Mouse (Mus musculus) urinary bladder, postnatal 10 days (tissue): ENCODE measurements around the gene 2210016L21Rik.

Experiments used
- DNase-seq: peaks from one replicate; pipeline ENCODE4 v3.0.0; 2022; ENCODE audit warnings: low spot score

The 2210016L21Rik gene

GRCm38 (mm10) chr5:114945072-114945471 lies 3.1 kb downstream of the 2210016L21Rik start:
- DNase-seq = no peak

GRCm38 (mm10) chr5:114948891-114949290 lies 6.9 kb downstream of the 2210016L21Rik start:
- no peak for DNase-seq

DNA sequence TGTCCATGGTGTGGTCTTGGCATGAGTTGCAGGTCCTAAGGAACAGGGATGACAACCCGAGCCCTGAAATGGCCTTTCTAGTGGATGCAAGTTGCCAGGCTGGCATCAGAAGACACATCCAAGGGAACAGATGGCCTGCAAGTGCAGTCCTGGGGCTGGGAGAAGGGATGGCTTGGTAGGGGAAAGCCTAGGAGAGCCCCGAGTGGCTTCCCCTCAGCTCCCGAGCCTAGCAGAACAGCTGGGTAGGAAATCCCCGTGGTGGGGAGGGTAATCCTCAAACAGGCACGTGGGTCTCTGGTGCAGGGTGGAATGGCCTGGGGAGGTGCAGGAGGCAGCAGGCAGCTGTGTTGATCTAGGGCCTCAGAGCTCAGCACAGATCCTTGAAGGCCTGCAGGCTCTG lies 7.4 kb downstream of the 2210016L21Rik start:
- DNase-seq = no peak

GRCm38 (mm10) chr5:114949812-114950211 lies 7.9 kb downstream of the 2210016L21Rik start:
- no peak for DNase-seq

DNA sequence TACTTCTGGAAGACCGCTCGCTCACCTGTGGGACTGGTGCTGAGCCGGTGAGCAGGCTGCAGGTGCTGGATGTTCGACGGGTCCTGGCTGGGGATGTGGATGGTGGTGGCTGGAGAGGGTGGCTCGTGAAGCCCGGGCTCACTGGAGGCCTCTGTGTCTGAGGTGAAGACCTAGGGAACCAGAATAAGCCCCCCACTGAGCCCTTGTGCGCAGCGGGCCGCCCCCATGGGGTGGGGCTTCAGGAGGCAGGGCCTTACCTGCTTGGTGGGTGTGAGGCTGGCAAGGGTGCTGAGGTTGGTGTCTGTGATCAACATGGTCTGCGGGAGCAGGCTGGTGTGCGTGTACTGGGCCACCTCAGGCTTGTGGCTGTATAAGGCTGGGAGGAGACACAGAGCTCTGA lies 8.7 kb downstream of the 2210016L21Rik start:
- DNase-seq = no peak

DNA sequence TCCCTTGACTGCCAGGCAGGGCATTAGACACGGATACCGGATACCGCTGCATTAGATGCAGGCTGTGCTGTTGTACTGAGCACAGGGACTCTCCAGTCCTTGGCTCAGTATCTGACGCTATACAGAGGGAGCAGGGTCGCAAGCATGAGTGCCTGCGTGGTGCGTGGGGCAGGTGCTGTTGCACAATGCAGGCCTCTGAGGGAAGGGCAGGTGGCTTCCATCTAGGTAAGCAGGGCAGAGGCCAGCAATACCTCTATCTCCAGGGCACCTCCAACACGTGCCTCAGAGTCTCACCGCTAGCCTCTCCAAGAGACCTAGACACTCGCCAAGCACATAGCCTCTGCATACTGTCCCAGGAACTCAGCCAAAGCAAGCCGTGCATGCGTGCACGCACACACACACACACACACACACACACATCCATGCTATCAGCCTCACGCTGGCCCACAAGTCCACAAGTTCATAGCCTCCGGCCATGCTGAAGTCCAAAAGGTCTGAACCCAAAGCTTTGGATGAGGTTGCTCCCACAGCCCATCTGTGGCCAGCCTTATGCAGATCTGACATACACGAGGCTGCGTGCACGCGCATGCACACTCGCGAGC lies 9.4 kb downstream of the 2210016L21Rik start:
- no peak for DNase-seq

DNA sequence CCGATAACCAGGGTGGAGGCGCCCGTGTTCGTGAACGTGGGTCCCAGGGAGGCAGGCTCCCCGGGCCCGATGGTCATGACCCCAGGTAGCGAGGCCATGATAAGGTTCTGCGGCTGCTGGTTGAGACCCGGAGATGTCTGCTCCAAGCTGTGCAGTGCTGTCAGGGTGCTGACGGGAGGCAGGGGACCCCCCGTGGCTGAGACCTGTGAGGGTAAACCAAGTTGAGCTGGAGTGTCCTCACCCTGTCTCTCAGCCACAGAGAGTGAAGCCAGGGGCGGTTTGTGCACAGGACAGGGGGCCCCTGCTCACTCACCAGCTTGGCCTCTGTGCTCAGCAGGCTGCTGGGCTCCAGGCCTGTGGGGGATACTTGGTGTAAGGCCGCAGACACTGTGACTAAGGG lies 11.4 kb downstream of the 2210016L21Rik start:
- DNase-seq = no peak

DNA sequence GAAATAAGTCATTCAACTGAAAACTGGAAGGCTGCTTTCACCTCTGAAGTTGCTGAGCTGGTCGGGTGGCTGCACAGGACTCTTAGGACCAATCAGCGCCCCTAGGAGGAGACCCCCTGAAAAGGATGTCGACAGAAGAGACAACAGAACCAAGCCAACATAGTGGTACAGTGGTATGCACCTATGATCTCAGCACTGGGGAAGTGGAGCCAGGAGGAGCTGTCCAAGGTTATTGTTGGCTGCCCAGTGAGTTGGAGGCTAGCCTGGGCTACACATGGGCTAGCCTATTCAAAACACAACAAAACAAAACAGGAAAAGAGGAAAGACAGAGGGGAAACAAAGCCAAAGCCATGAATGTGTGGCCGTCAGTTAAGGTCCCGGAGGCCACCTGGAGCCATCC lies 16.1 kb downstream of the 2210016L21Rik start:
- no peak for DNase-seq

- no peak for DNase-seq
Observed at GRCm38 (mm10) chr5:114961590-114962360, 19.8 kb downstream of the 2210016L21Rik start.

GRCm38 (mm10) chr5:114964315-114964966 lies 22.5 kb downstream of the 2210016L21Rik start:
- no peak for DNase-seq

GRCm38 (mm10) chr5:114964967-114965898 lies 23.3 kb downstream of the 2210016L21Rik start:
- DNase-seq = no peak

- no peak for DNase-seq
Observed at GRCm38 (mm10) chr5:114967523-114968268, 25.7 kb downstream of the 2210016L21Rik start.

- no peak for DNase-seq
Observed at GRCm38 (mm10) chr5:114968651-114969050, 26.7 kb downstream of the 2210016L21Rik start.

GRCm38 (mm10) chr5:114969064-114969463 lies 27.1 kb downstream of the 2210016L21Rik start:
- no peak for DNase-seq

DNA sequence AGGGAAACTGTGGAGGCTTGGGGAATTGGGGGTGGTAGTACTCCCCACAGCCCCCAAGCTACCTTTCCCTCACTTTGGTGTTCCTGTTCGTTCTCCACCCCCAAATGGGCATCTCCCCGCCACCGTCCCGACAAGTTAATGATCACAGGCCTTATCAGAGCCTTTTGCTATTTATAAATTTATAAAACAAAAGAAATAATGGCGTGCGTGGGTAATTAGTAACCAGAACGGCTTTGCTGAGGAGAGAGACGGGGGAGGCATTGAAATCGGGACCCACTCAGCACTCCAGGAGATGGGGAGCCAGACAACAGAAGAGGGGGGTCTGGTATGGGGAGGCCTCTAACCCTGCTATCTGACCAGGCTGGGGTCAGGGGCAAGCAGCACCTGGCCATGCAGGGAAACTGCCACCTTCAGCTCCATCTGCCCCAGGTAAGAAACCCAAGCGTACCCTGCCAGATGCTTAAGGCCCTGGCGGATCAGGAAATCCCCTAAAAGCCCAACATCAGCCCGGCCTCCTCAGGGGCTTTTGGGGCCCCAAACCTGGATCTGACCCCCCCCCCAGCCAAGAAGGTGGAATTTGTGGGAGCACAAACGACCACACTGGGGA lies 27.8 kb downstream of the 2210016L21Rik start:
- DNase-seq = no peak

GRCm38 (mm10) chr5:114970824-114971227 lies 28.9 kb downstream of the 2210016L21Rik start, which contains the start of gene Hnf1a:
TSS of gene Hnf1a (minus strand) at chr5:114971094.
- DNase-seq = no peak

DNA sequence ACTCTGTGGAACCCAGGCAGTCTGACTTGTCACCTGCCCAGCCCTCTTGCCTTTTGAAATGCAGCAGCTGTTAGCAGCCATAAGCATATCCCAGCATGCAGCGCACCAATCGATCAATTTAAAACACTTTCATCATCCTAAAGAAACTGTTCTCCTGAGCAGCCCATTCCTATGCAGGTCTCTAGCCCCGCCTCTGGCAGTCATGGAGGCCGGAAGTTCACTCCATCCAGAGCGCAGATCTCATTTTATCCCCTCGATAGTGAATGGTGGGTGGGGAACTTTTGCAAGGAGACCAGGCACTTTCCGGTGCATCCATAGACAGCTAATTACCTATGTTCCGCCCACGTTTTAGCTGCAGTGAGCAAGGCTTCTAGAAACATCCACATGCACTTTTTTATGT lies 30.2 kb downstream of the 2210016L21Rik start:
- no peak for DNase-seq

GRCm38 (mm10) chr5:114973131-114973530 lies 31.2 kb downstream of the 2210016L21Rik start:
- DNase-seq = no peak

DNA sequence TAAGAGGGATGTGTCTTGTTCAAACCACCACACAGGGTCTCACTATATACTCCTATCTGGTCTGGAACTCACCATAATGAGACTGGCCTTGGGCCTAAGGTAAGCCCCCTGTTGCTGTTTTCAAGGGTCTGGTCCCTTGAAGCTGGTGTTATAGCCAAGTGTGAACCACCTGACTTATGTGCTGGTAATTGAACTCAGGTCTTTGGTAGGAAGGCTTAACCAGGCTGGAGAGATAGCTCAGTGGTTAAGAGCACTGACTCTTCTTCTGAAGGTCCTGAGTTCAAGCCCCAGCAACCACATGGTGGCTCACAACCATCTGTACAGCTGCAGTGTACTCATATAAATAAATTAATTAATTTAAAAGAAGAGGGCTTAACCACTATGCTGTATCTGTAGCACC lies 35.0 kb downstream of the 2210016L21Rik start:
- no peak for DNase-seq

- no peak for DNase-seq
Observed at GRCm38 (mm10) chr5:114978473-114978872, 36.5 kb downstream of the 2210016L21Rik start.

DNA sequence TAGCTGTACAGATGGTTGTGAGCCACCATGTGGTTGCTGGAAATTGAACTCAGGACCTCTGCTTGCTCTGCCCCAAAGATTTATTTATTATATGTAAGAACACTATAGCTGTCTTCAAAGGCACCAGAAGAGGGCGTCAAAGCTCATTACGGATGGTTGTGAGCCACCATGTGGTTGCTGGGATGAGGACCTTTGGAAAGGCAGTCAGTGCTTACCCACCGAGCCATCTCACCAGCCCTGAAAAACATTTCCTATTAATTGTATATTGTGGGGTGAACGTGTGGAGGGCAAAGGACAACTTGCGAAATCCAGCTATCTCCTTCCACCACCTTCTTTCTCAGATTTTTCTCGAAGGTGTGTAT lies 36.9 kb downstream of the 2210016L21Rik start:
- no peak for DNase-seq
